Mouse (Mus musculus): ENCODE data around the gene Slc35a5. TPM values are rescaled to one million over a fixed set of nuclear protein-coding genes. Genes with fewer than 3 reads are reported as not detected.
A peak's percentile ranks its signal among the peaks of the same experiment; 100 is the strongest.

Slc35a5 gene
- polyA plus RNA-seq, 1 experiment from 2014 or later: 13.0 TPM

GRCm38 (mm10) chr16:45094136-45094756 lies 64.3 kb downstream of the Slc35a5 start:
- no peak for ATAC-seq (replicated peaks; ENCODE audit: insufficient number of reproducible peaks, low FRiP score, low TSS enrichment, low read depth)
- peak overlapping the region; percentile 29 for H3K4me3 ChIP-seq (ENCODE audit: low read depth, low read length)
- 6% methylated on average over 9 of the region's 9 CpGs for WGBS
- peak; percentile 28 for DNase-seq (ENCODE audit: low spot score)
- H3K27me3 ChIP-seq (ENCODE audit: control insufficient read depth, insufficient read depth, low read length): no peaks in the 10 kb centered on the region
- H3K9ac ChIP-seq (replicated peaks; ENCODE audit: low read length): peak overlapping the region; percentile 45
- peak overlapping the region; percentile 55 for H3K4me2 ChIP-seq (ENCODE audit: low read depth, low read length)
- H3K36me3 ChIP-seq (replicated peaks; ENCODE audit: control insufficient read depth, insufficient read depth, low read depth, low read length): no peaks in the 10 kb centered on the region
- no peaks in the 10 kb centered on the region for H3K9me3 ChIP-seq (replicated peaks; ENCODE audit: control insufficient read depth, low read length)
- no peak overlapping the region; the same call in 1 of the 2 replicates for H3K27ac ChIP-seq (replicated peaks; ENCODE audit: low read depth, low read length)
- H3K4me1 ChIP-seq (ENCODE audit: control insufficient read depth, insufficient read depth, low read length): no peaks in the 10 kb centered on the region

- Histone ChIP-seq H3K4me2 (ENCODE audit: low read depth, low read length) (peak within 1 kb of the TSS; percentile 55), H3K4me1 (ENCODE audit: control insufficient read depth, insufficient read depth, low read length) (no peaks in the 10 kb centered on the region), H3K9ac (replicated peaks; ENCODE audit: low read length) (peak within 1 kb of the TSS; percentile 45), H3K36me3 (replicated peaks; ENCODE audit: control insufficient read depth, insufficient read depth, low read depth, low read length) (no peaks in the 10 kb centered on the region), H3K27ac (replicated peaks; ENCODE audit: low read depth, low read length) (no peak within 1 kb of the TSS; the same call in 1 of the 2 replicates), H3K27me3 (ENCODE audit: control insufficient read depth, insufficient read depth, low read length) (no peaks in the 10 kb centered on the region), H3K4me3 (ENCODE audit: low read depth, low read length) (peak within 1 kb of the TSS; percentile 29), H3K9me3 (replicated peaks; ENCODE audit: control insufficient read depth, low read length) (no peaks in the 10 kb centered on the region)
- DNase-seq (ENCODE audit: low spot score) (peak; percentile 60), ATAC-seq (replicated peaks; ENCODE audit: insufficient number of reproducible peaks, low FRiP score, low TSS enrichment, low read depth) (peak; percentile 53)
- WGBS: 21% methylated on average over 6 of the region's 6 CpGs
Measured at GRCm38 (mm10) chr16:45093137-45093731, 65.3 kb downstream of the Slc35a5 start, which contains the start of gene Ccdc80. Gene Ccdc80 (plus strand): TSS chr16:45093402.

GRCm38 (mm10) chr16:45090005-45090404 lies 68.5 kb downstream of the Slc35a5 start:
- ATAC-seq (replicated peaks; ENCODE audit: insufficient number of reproducible peaks, low FRiP score, low TSS enrichment, low read depth) (peak; percentile 82), DNase-seq (ENCODE audit: low spot score) (peak; percentile 85)
- H3K4me2 ChIP-seq (ENCODE audit: low read depth, low read length): no peak overlapping the region
- no peak overlapping the region for H3K27ac ChIP-seq (replicated peaks; ENCODE audit: low read depth, low read length)
- no peaks in the 10 kb centered on the region for H3K36me3 ChIP-seq (replicated peaks; ENCODE audit: control insufficient read depth, insufficient read depth, low read depth, low read length)
- no peaks in the 10 kb centered on the region for H3K27me3 ChIP-seq (ENCODE audit: control insufficient read depth, insufficient read depth, low read length)
- 16% methylated on average over 10 of the region's 10 CpGs for WGBS
- H3K9me3 ChIP-seq (replicated peaks; ENCODE audit: control insufficient read depth, low read length): no peaks in the 10 kb centered on the region
- H3K9ac ChIP-seq (replicated peaks; ENCODE audit: low read length): no peak overlapping the region
- no peak overlapping the region for H3K4me3 ChIP-seq (ENCODE audit: low read depth, low read length)
- H3K4me1 ChIP-seq (ENCODE audit: control insufficient read depth, insufficient read depth, low read length): no peaks in the 10 kb centered on the region

Other genes with a start within 250 kb of the Slc35a5 start
- gene Cd200r3, start 215.0 kb downstream of the Slc35a5 start, polyA plus RNA-seq (2014; fragmentation: Nextera tagmentation; extraction: Ambion mirVana): not detected in 2 replicates
- gene Ccdc80, start 65.3 kb downstream of the Slc35a5 start, polyA plus RNA-seq (2014; fragmentation: Nextera tagmentation; extraction: Ambion mirVana): 25.0 and 26.0 TPM in 2 replicates
- gene Atg3, start 79 bp upstream of the Slc35a5 start, polyA plus RNA-seq (2014; fragmentation: Nextera tagmentation; extraction: Ambion mirVana): 32.0 and 35.8 TPM in 2 replicates
- 0.38 and 0.75 TPM in 2 replicates for gene Btla, start 65.6 kb upstream of the Slc35a5 start, polyA plus RNA-seq (2014; fragmentation: Nextera tagmentation; extraction: Ambion mirVana)

Measured in embryonic facial prominence, embryonic 11.5 days (tissue).